Mouse (Mus musculus) intestine, embryonic 14.5 days (tissue): ENCODE measurements at regions not wholly inside any gene's neighbourhood (a gene's known extent, or its start where the extent isn't known, plus 50 kb on each side); places are given as distances from the start of the nearest gene placed in this dataset.
"Not testable (repeated sequence)": the region's sequence is repeated elsewhere in the genome, so short reads cannot be mapped to it uniquely, and the experiment has no call there.

Source experiments
- ATAC-seq: fragments of 200-750 bp; cut with Nextera tagmentation; replicated peaks from 2 replicates; pipeline ENCODE4 v1.8.0; 2017; ENCODE audit warnings: low read depth, moderate number of reproducible peaks, moderate TSS enrichment, moderate library complexity; ENCODE audit not compliant: low FRiP score, low TSS enrichment
- DNase-seq: peaks from one replicate; pipeline ENCODE4 v3.0.0-alpha.2; 2018; ENCODE audit warnings: low spot score
- H3K27ac ChIP-seq: fragments of 300-500 bp; sonication (generic); 2 replicates; pipeline ENCODE4 v1.5.1; 2014; ENCODE audit warnings: low read depth, mild to moderate bottlenecking, control low read depth
- H3K27me3 ChIP-seq: fragments of 300-500 bp; sonication (generic); replicated peaks from 2 replicates; pipeline ENCODE4 v1.6.1; 2014; ENCODE audit warnings: low read length, control low read depth; ENCODE audit not compliant: control insufficient read depth, insufficient read depth
- H3K36me3 ChIP-seq: fragments of 300-500 bp; sonication (generic); 2 replicates; pipeline ENCODE4 v1.6.1; 2014; ENCODE audit warnings: low read length, control low read depth; ENCODE audit not compliant: control insufficient read depth, insufficient read depth
- H3K4me1 ChIP-seq: fragments of 300-500 bp; sonication (generic); replicated peaks from 2 replicates; pipeline ENCODE4 v1.6.1; 2014; ENCODE audit warnings: low read length, control low read depth, mixed read lengths; ENCODE audit not compliant: control insufficient read depth, insufficient read depth
- H3K4me2 ChIP-seq: fragments of 300-500 bp; sonication (generic); 2 replicates; pipeline ENCODE4 v1.6.1; 2014; ENCODE audit warnings: low read length
- H3K4me3 ChIP-seq: fragments of 300-500 bp; sonication (generic); 2 replicates; pipeline ENCODE4 v1.5.1; 2014; ENCODE audit warnings: low read depth, low read length, control low read depth, mixed read lengths
- H3K9ac ChIP-seq: fragments of 300-500 bp; sonication (generic); 2 replicates; pipeline ENCODE4 v1.6.1; 2014; ENCODE audit warnings: mild to moderate bottlenecking, low read length
- H3K9me3 ChIP-seq: fragments of 300-500 bp; sonication (generic); 2 replicates; pipeline ENCODE4 v1.6.1; 2016; ENCODE audit warnings: low read length, control low read depth; ENCODE audit not compliant: control insufficient read depth
- WGBS: fragments of 180-500 bp; shearing (Covaris S2); extraction: QIAGEN DNeasy Blood & Tissue Kit; methylation state at CpG from one replicate; pipeline ENCODE4 v1.1.7; 2014; 5-methylcytosine and 5-hydroxymethylcytosine counted together

GRCm38 (mm10) chr13:104549016-104549415, 243.3 kb upstream of the Srek1ip1 start:
- Histone ChIP-seq H3K27ac (no peak overlapping the region), H3K4me2 (no peak overlapping the region), H3K27me3 (no peaks in the 10 kb centered on the region), H3K9me3 (no peaks in the 10 kb centered on the region), H3K4me3 (no peak overlapping the region), H3K9ac (no peak overlapping the region), H3K4me1 (peaks cover 3% of the 10 kb centered on the region; the same call in 1 of the 2 replicates), H3K36me3 (no peaks in the 10 kb centered on the region)
- ATAC-seq (no peak), DNase-seq (no peak)
- WGBS: 65% methylated on average over 9 of the region's 9 CpGs

- no peaks in the 10 kb centered on the region for H3K36me3 ChIP-seq
- H3K27me3 ChIP-seq: no peaks in the 10 kb centered on the region
- no peak overlapping the region for H3K9ac ChIP-seq
- H3K27ac ChIP-seq: 0 out of 2 replicates have a peak overlapping the region, but pooled peaks have one; percentile 20
- H3K4me3 ChIP-seq: no peak overlapping the region
- ATAC-seq (no peak), DNase-seq (no peak)
- H3K9me3 ChIP-seq: no peaks in the 10 kb centered on the region
- peaks cover 3% of the 10 kb centered on the region; the same call in 1 of the 2 replicates for H3K4me1 ChIP-seq
- H3K4me2 ChIP-seq: no peak overlapping the region
- 82% methylated on average over 3 of the region's 3 CpGs for WGBS
Observed at GRCm38 (mm10) chr13:104553329-104553728, 239.0 kb upstream of the Srek1ip1 start.

GRCm38 (mm10) chr13:104556609-104557008, 235.7 kb upstream of the Srek1ip1 start:
- not testable (repeated sequence) for H3K4me1 ChIP-seq, H3K4me2 ChIP-seq, H3K9ac ChIP-seq, H3K9me3 ChIP-seq, H3K4me3 ChIP-seq, H3K27me3 ChIP-seq, H3K36me3 ChIP-seq, H3K27ac ChIP-seq
- whole genome bisulfite sequencing: 24% methylated on average over 7 of the region's 7 CpGs
- ATAC-seq (peak; percentile 81; the same call in 1 of the 2 replicates), DNase-seq (peak; percentile 53)

- 86% methylated on average over 5 of the region's 5 CpGs for WGBS
- Histone ChIP-seq H3K36me3 (no peaks in the 10 kb centered on the region), H3K4me1 (peaks cover 6% of the 10 kb centered on the region), H3K4me3 (no peak overlapping the region), H3K27ac (peak overlapping the region; percentile 55; the same call in 1 of the 2 replicates), H3K9ac (no peak overlapping the region), H3K9me3 (no peaks in the 10 kb centered on the region), H3K4me2 (no peak overlapping the region), H3K27me3 (no peaks in the 10 kb centered on the region)
- DNase-seq (no peak), ATAC-seq (no peak)
Observed at GRCm38 (mm10) chr13:104559876-104560275, 232.4 kb upstream of the Srek1ip1 start.

- Histone ChIP-seq H3K9me3 (no peaks in the 10 kb centered on the region), H3K4me1 (peaks cover 6% of the 10 kb centered on the region), H3K27ac (peak overlapping the region; percentile 55; the same call in 1 of the 2 replicates), H3K4me2 (peak overlapping the region; percentile 14; the same call in 1 of the 2 replicates), H3K36me3 (no peaks in the 10 kb centered on the region), H3K4me3 (no peak overlapping the region), H3K27me3 (no peaks in the 10 kb centered on the region), H3K9ac (no peak overlapping the region)
- DNase-seq (peak; percentile 43), ATAC-seq (no peak)
- 35% methylated on average over 15 of the region's 15 CpGs for WGBS
Observed at GRCm38 (mm10) chr13:104560500-104561114, 231.7 kb upstream of the Srek1ip1 start.

GRCm38 (mm10) chr13:104562536-104562935, 229.7 kb upstream of the Srek1ip1 start:
- Histone ChIP-seq H3K4me1 (peaks cover 6% of the 10 kb centered on the region), H3K36me3 (no peaks in the 10 kb centered on the region), H3K9ac (no peak overlapping the region), H3K27ac (no peak overlapping the region), H3K27me3 (no peaks in the 10 kb centered on the region), H3K9me3 (no peaks in the 10 kb centered on the region), H3K4me3 (no peak overlapping the region), H3K4me2 (no peak overlapping the region)
- WGBS: 53% methylated on average over 3 of the region's 3 CpGs
- ATAC-seq: no peak
- DNase-seq: peak; percentile 44

- Histone ChIP-seq H3K4me3 (no peak overlapping the region), H3K9me3 (no peaks in the 10 kb centered on the region), H3K36me3 (no peaks in the 10 kb centered on the region), H3K27ac (no peak overlapping the region), H3K9ac (no peak overlapping the region), H3K27me3 (no peaks in the 10 kb centered on the region), H3K4me1 (peaks cover 6% of the 10 kb centered on the region), H3K4me2 (no peak overlapping the region)
- WGBS: 55% methylated on average over 2 of the region's 2 CpGs
- no peak for ATAC-seq
- DNase-seq: no peak
Observed at GRCm38 (mm10) chr13:104563019-104563418, 229.3 kb upstream of the Srek1ip1 start.

- Histone ChIP-seq H3K9ac (no peak overlapping the region), H3K9me3 (no peaks in the 10 kb centered on the region), H3K27ac (no peak overlapping the region), H3K4me1 (peaks cover 6% of the 10 kb centered on the region), H3K27me3 (no peaks in the 10 kb centered on the region), H3K4me3 (no peak overlapping the region), H3K36me3 (no peaks in the 10 kb centered on the region), H3K4me2 (no peak overlapping the region)
- peak; percentile 23 for DNase-seq
- WGBS: 29% methylated on average over 7 of the region's 7 CpGs
- no peak for ATAC-seq
Observed at GRCm38 (mm10) chr13:104563889-104564288, 228.4 kb upstream of the Srek1ip1 start.

GRCm38 (mm10) chr13:104569765-104570164, 222.5 kb upstream of the Srek1ip1 start:
- H3K9me3 ChIP-seq: no peaks in the 10 kb centered on the region
- WGBS: 55% methylated on average over 6 of the region's 6 CpGs
- H3K27me3 ChIP-seq: no peaks in the 10 kb centered on the region

More at GRCm38 (mm10) chr13:104569765-104570164, 222.5 kb upstream of the Srek1ip1 start:
- ATAC-seq (no peak), DNase-seq (no peak)
- no peak overlapping the region for H3K27ac ChIP-seq
- no peak overlapping the region for H3K4me2 ChIP-seq
- H3K9ac ChIP-seq: no peak overlapping the region
- no peaks in the 10 kb centered on the region for H3K36me3 ChIP-seq
- peaks cover 5% of the 10 kb centered on the region; the same call in 1 of the 2 replicates for H3K4me1 ChIP-seq
- H3K4me3 ChIP-seq: no peak overlapping the region
